Mouse (Mus musculus) small intestine, adult 2 months (tissue): ENCODE data around the gene Golph3l.

Experiments
- CTCF ChIP-seq: fragments of 200-500 bp; IDR thresholded peaks from 2 replicates; pipeline ENCODE4 v1.5.1; 2012; ENCODE audit warnings: low read depth, mild to moderate bottlenecking, control low read depth, inconsistent platforms, low read length, moderate library complexity, mixed read lengths; ENCODE audit not compliant: insufficient replicate concordance, insufficient read length; ENCODE audit errors: extremely low read depth
- POLR2A ChIP-seq: fragments of 200-500 bp; IDR thresholded peaks from 2 replicates; pipeline ENCODE4 v1.6.1; 2012; ENCODE audit warnings: low read depth, mild to moderate bottlenecking, control low read depth, inconsistent platforms, low read length, moderate library complexity

DNA sequence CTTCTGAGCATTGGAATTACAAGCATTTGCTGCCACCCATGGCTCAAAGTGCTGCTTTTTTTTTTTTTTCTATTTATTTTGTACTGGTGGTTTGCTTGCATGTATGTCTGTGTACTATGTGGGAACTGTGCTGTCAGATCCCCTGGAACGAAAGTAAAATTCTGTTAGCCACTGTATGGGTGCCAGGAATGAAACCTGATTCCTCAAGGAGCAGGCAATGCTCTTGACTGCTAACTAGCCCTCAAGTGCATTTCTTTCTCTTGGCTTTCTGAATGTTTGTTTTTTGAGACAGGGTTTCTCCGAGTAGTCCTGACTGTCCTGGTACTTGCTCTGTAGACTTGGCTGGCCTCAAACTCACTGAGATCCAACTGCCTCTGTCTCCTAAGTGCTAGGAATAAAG is 26.9 kb upstream of the Golph3l start:
- TF ChIP-seq CTCF (no peak), POLR2A (no peak)
